Mouse (Mus musculus) adrenal gland, postnatal 10 days (tissue): ENCODE results near the gene Spata45. TPM values are rescaled to one million over a fixed set of nuclear protein-coding genes. Genes with fewer than 3 reads are reported as not detected.

Source experiments
- DNase-seq: peaks from one replicate; pipeline ENCODE4 v3.0.0; 2021; ENCODE audit warnings: mixed read lengths
- total RNA-seq, 2 experiments: library from RNA; stranded (reverse); gene quantifications; 2 replicates each; pipeline ENCODE4 v1.2.3; 2021

Gene Spata45
- total RNA-seq, 2 experiments from 2014 or later, result not detected

DNA sequence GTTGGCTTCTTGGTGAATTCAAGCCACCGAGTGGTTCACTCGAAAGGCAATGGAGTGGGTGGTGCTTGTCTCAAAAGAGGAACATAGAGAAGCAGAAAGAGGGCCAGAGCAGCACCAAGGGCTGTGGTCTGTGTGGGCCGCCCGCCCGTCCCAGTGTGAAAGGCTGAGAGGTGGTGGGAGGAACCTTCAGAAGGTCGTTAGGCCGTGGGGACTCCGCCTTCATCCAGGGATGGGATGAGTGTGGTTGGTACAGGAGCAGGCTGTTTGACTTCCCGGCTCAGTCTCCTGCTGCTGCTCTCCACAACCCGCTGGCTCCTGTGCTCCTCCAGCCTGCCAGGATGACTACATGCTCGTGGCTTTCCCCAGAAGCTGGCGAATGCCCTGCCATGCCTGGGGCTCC, 49.2 kb downstream of the Spata45 start:
- DNase-seq, result no peak

DNA sequence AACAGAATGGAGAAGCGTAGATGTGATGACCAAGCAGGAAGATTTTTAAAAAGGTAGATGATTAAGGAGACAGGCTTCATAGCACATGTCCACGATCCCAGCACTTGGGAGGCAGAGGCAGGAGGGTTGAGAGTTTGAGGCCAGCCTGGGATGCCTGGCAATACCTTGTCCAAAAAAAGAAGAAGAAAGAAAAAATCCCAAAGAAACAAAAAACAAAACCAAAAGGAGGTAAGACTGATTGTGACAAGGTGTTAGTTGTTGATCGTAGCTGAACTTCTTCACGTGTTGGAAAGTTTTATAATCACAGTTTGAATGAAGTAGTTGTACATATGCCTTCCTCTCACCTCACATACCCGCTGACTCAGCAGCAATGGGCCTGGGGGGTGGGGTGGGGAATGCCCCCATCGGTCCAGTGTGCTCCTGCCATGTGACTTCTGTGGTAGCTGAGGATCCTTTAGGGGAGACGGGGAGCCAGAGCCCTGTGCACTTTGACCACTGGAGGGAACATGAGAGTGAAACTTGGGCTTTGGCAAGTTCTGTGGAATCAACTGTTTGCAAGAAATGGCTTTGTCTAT, 50.0 kb downstream of the Spata45 start:
- DNase-seq, result no peak

DNA sequence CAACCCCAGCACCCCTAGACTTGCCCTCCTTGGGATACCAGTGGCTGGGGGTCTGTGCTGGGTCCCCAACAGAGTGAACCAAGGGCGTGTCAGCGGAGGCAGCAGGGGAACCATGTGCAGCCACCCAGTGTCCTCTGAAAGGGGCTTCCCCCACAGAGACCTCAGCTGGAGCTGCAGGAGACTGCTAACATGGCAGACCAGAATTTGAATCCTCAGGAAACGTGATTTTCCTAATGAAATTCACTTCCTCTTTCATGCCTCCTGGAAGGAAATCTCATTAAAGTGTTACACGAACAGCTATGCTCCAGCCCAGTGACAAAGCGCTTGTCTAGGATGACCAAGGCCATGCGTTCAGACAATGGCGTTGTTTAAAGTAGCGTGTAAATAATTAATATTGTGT, 50.5 kb downstream of the Spata45 start:
- DNase-seq, result no peak

DNA sequence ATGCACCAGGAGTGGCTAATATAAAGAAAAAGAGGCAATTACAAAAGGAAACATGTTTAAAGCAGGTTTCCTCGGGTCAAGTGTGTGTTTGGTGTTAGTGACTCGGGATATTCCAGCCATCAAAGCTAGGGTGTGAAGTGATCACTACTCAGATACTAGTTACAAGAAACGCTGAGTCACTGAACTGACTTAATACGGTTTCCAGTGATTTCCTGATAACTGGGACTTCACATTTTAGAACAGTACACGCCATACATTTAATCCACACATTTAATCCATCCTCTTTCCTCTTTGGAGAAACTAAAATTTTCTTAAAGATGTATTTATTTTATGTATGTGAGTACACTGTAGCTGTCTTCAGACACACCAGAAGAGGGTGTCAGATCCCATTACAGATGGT, 51.5 kb downstream of the Spata45 start:
- no peak for DNase-seq

DNA sequence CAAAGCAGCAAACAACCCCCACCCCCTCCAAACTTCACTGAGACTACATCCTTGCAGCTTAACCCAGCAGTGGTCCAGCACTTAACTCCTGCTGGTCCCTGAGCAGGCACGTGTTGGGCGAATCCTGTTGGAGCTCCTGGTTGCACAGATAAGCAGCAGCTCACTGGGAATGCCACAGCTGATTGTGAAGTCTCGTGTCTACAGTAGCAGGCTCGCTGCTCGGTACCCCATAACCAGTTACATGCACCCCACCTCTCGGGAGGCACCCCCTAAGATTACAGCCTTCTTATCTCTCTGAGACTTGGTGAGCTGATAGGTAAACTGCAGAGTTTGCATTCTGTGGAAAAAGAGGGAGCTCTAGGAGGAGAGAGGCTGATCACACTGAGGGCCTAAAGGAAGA, 52.9 kb downstream of the Spata45 start:
- no peak for DNase-seq

DNA sequence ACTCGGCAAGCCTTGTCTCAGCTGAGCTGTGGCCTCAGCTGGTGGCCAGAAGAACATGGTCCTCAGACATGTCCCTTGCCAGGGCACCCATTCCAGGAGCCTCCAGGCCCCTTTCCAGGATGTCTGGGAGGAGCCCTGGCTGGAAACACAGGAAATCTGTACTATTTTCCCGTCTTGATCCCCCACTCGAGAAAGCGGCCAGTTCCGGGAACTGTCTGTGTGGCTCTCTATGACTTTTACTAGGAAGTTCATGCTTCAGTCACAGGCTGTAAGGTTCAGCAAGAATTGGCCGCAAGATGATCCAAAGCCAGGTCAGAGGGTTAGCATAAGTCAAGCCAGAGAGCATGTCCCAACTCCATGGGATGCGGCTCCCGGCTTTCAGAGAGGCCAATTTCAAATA, 55.6 kb downstream of the Spata45 start:
- DNase-seq, result no peak

Other genes starting within 250 kb of the Spata45 start
- gene Rps6kc1, start 124.9 kb upstream of the Spata45 start, total RNA-seq, result 10 to 100 TPM; 26.2 to 27.6 TPM
- gene Angel2, start 111.5 kb upstream of the Spata45 start, total RNA-seq, result 10 to 100 TPM; 43.4 to 49.8 TPM
- gene Vash2, start 57.3 kb upstream of the Spata45 start, total RNA-seq, result 1 to 10 TPM; 1.3 to 3.1 TPM
- gene Flvcr1, start 10.5 kb upstream of the Spata45 start, total RNA-seq, result 10 to 100 TPM; 18.1 to 24.0 TPM
- 10 to 100 TPM; 20.4 to 34.7 TPM for gene Tatdn3, start 26.3 kb downstream of the Spata45 start, total RNA-seq
- gene Nsl1, start 26.4 kb downstream of the Spata45 start, total RNA-seq, result 1 to 10 TPM; 3.5 to 5.1 TPM
- 1 to 10 TPM; 1.6 to 1.8 TPM for gene Batf3, start 61.2 kb downstream of the Spata45 start, total RNA-seq
- gene Fam71a, start 128.2 kb downstream of the Spata45 start, total RNA-seq, result not detected
- gene Atf3, start 181.4 kb downstream of the Spata45 start, total RNA-seq, result 1 to 10 TPM; 1.2 to 5.4 TPM